Mouse (Mus musculus): ENCODE measurements around the gene Tm7sf2. TPM values are rescaled to one million over a fixed set of nuclear protein-coding genes. Genes with fewer than 3 reads are reported as not detected.
"Not testable (repeated sequence)": the region's sequence is repeated elsewhere in the genome, so short reads cannot be mapped to it uniquely, and the experiment has no call there.

The Tm7sf2 gene
- polyA plus RNA-seq, 1 experiment from 2014 or later, result 26.3 TPM

- whole genome bisulfite sequencing, result under 1% methylated on average over 65 of the region's 65 CpGs
- H3K36me3 ChIP-seq (replicated peaks; ENCODE audit: control insufficient read depth, insufficient read depth, low read depth, low read length), result peaks cover 17% of the 10 kb centered on the region
- no peaks in the 10 kb centered on the region for H3K27me3 ChIP-seq (ENCODE audit: control insufficient read depth, insufficient read depth, low read length)
- peak within 1 kb of the TSS; percentile 92 for H3K9ac ChIP-seq (replicated peaks; ENCODE audit: low read length)
- H3K4me1 ChIP-seq (ENCODE audit: control insufficient read depth, insufficient read depth, low read length), result peaks cover 4% of the 10 kb centered on the region; the same call in 1 of the 2 replicates
- peak within 1 kb of the TSS; percentile 99 for H3K27ac ChIP-seq (replicated peaks; ENCODE audit: low read depth, low read length)
- H3K9me3 ChIP-seq (replicated peaks; ENCODE audit: control insufficient read depth, low read length), result no peaks in the 10 kb centered on the region
- H3K4me3 ChIP-seq (ENCODE audit: low read depth, low read length), result peak within 1 kb of the TSS; percentile 93
- ATAC-seq (replicated peaks; ENCODE audit: insufficient number of reproducible peaks, low FRiP score, low TSS enrichment, low read depth) (peak; percentile 91), DNase-seq (ENCODE audit: low spot score) (peak; percentile 95)
- peak within 1 kb of the TSS; percentile 93 for H3K4me2 ChIP-seq (ENCODE audit: low read depth, low read length)
Measured at GRCm38 (mm10) chr19:6046294-6047153, 21.6 kb downstream of the Tm7sf2 start, which contains the start of gene Syvn1. Gene Syvn1 (plus strand): TSS chr19:6046576.

- 18% methylated on average over 20 of the region's 20 CpGs for WGBS
- DNase-seq (ENCODE audit: low spot score) (no peak), ATAC-seq (replicated peaks; ENCODE audit: insufficient number of reproducible peaks, low FRiP score, low TSS enrichment, low read depth) (peak; percentile 37)
- Histone ChIP-seq H3K27ac (replicated peaks; ENCODE audit: low read depth, low read length) (peak overlapping the region; percentile 72), H3K36me3 (replicated peaks; ENCODE audit: control insufficient read depth, insufficient read depth, low read depth, low read length) (peaks cover 14% of the 10 kb centered on the region), H3K4me3 (ENCODE audit: low read depth, low read length) (peak overlapping the region; percentile 93), H3K4me1 (ENCODE audit: control insufficient read depth, insufficient read depth, low read length) (peaks cover 4% of the 10 kb centered on the region; the same call in 1 of the 2 replicates), H3K4me2 (ENCODE audit: low read depth, low read length) (peak overlapping the region; percentile 50), H3K27me3 (ENCODE audit: control insufficient read depth, insufficient read depth, low read length) (no peaks in the 10 kb centered on the region), H3K9me3 (replicated peaks; ENCODE audit: control insufficient read depth, low read length) (no peaks in the 10 kb centered on the region), H3K9ac (replicated peaks; ENCODE audit: low read length) (peak overlapping the region; percentile 92)
Measured at GRCm38 (mm10) chr19:6045366-6046293, 22.5 kb downstream of the Tm7sf2 start.

DNA sequence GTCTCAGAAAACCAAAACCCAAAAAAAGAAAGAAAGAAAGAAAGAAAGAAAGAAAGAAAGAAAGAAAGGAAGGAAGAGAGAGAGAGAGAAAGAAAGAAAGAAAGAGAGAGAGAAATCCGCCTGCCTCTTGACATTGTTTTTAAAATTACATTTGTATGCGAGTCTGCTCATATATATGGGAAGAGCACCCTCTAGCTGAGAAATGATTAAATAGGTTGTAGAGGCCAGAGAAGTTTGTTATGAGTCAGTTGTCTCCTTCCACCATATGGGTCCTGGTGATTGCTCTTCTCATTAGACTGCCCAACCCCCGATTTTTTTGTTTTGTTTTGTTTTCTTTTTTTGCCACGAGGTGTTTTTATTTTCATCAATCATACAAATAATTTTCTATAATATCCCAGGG lies 24.1 kb downstream of the Tm7sf2 start:
- H3K27me3 ChIP-seq (ENCODE audit: control insufficient read depth, insufficient read depth, low read length); H3K4me1 ChIP-seq (ENCODE audit: control insufficient read depth, insufficient read depth, low read length); H3K36me3 ChIP-seq (replicated peaks; ENCODE audit: control insufficient read depth, insufficient read depth, low read depth, low read length); H3K4me2 ChIP-seq (ENCODE audit: low read depth, low read length); H3K9ac ChIP-seq (replicated peaks; ENCODE audit: low read length); H3K4me3 ChIP-seq (ENCODE audit: low read depth, low read length); H3K9me3 ChIP-seq (replicated peaks; ENCODE audit: control insufficient read depth, low read length); H3K27ac ChIP-seq (replicated peaks; ENCODE audit: low read depth, low read length); ATAC-seq (replicated peaks; ENCODE audit: insufficient number of reproducible peaks, low FRiP score, low TSS enrichment, low read depth): not testable (repeated sequence)
- WGBS, result 71% methylated on average over 4 of the region's 4 CpGs
- peak; percentile 47 for DNase-seq (ENCODE audit: low spot score)

- Histone ChIP-seq H3K4me1 (ENCODE audit: control insufficient read depth, insufficient read depth, low read length) (no peaks in the 10 kb centered on the region), H3K9ac (replicated peaks; ENCODE audit: low read length) (no peak overlapping the region), H3K4me3 (ENCODE audit: low read depth, low read length) (no peak overlapping the region), H3K27me3 (ENCODE audit: control insufficient read depth, insufficient read depth, low read length) (no peaks in the 10 kb centered on the region), H3K9me3 (replicated peaks; ENCODE audit: control insufficient read depth, low read length) (no peaks in the 10 kb centered on the region), H3K36me3 (replicated peaks; ENCODE audit: control insufficient read depth, insufficient read depth, low read depth, low read length) (no peaks in the 10 kb centered on the region), H3K27ac (replicated peaks; ENCODE audit: low read depth, low read length) (no peak overlapping the region), H3K4me2 (ENCODE audit: low read depth, low read length) (no peak overlapping the region)
- DNase-seq (ENCODE audit: low spot score) (no peak), ATAC-seq (replicated peaks; ENCODE audit: insufficient number of reproducible peaks, low FRiP score, low TSS enrichment, low read depth) (no peak)
- WGBS, result 83% methylated on average over 9 of the region's 9 CpGs
Measured at GRCm38 (mm10) chr19:6042293-6042692, 25.9 kb downstream of the Tm7sf2 start.

DNA sequence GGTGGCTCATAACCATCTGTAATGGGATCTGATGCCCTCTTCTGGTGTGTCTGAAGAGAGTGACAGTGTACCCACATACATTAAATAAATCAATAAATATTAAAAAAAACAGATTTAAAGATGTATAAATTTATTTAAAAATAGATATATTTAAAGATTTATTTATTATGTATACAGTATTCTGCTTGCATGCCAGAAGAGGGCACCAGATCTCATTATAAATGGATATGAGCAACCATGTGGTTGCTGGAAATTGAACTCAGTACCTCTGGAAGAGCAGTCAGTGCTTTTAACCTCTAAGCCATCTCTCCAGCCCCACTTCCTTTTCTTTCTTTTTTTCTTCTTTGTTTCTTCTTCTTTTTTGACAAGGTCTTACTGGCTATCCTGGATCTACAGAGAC lies 28.2 kb downstream of the Tm7sf2 start:
- Histone ChIP-seq H3K9ac (replicated peaks; ENCODE audit: low read length) (no peak overlapping the region), H3K4me2 (ENCODE audit: low read depth, low read length) (no peak overlapping the region), H3K27ac (replicated peaks; ENCODE audit: low read depth, low read length) (no peak overlapping the region), H3K9me3 (replicated peaks; ENCODE audit: control insufficient read depth, low read length) (no peaks in the 10 kb centered on the region), H3K36me3 (replicated peaks; ENCODE audit: control insufficient read depth, insufficient read depth, low read depth, low read length) (no peaks in the 10 kb centered on the region), H3K27me3 (ENCODE audit: control insufficient read depth, insufficient read depth, low read length) (no peaks in the 10 kb centered on the region), H3K4me3 (ENCODE audit: low read depth, low read length) (no peak overlapping the region), H3K4me1 (ENCODE audit: control insufficient read depth, insufficient read depth, low read length) (no peaks in the 10 kb centered on the region)
- no peak for DNase-seq (ENCODE audit: low spot score)
- ATAC-seq (replicated peaks; ENCODE audit: insufficient number of reproducible peaks, low FRiP score, low TSS enrichment, low read depth), result no peak

- H3K36me3 ChIP-seq (replicated peaks; ENCODE audit: control insufficient read depth, insufficient read depth, low read depth, low read length), result no peaks in the 10 kb centered on the region
- H3K4me2 ChIP-seq (ENCODE audit: low read depth, low read length), result no peak overlapping the region
- no peaks in the 10 kb centered on the region for H3K4me1 ChIP-seq (ENCODE audit: control insufficient read depth, insufficient read depth, low read length)
- no peak for ATAC-seq (replicated peaks; ENCODE audit: insufficient number of reproducible peaks, low FRiP score, low TSS enrichment, low read depth)
- H3K27me3 ChIP-seq (ENCODE audit: control insufficient read depth, insufficient read depth, low read length), result no peaks in the 10 kb centered on the region
- no peak overlapping the region for H3K9ac ChIP-seq (replicated peaks; ENCODE audit: low read length)
- no peak overlapping the region for H3K4me3 ChIP-seq (ENCODE audit: low read depth, low read length)
- WGBS, result 85% methylated on average over 7 of the region's 7 CpGs
- H3K27ac ChIP-seq (replicated peaks; ENCODE audit: low read depth, low read length), result no peak overlapping the region
- DNase-seq (ENCODE audit: low spot score), result no peak
- no peaks in the 10 kb centered on the region for H3K9me3 ChIP-seq (replicated peaks; ENCODE audit: control insufficient read depth, low read length)
Measured at GRCm38 (mm10) chr19:6038326-6038725, 29.8 kb downstream of the Tm7sf2 start.

DNA sequence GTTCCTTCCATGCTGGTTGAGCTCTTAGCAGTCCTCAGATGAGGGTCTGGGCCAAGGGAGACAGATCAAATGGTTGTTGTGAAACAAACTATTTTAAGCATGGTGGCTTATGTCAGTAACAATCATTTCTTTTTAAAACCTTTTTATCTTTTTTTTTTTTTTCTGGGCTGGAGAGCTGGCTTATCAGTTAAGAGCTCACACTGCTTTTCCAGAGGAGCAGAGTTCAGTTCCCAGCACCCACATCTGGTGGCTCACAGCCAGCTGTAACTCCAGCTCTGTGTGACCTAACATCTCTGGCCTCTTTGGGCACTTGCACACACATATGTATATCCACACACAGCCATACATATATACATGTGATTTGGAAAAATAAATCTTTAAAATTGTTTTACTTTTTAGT lies 30.5 kb downstream of the Tm7sf2 start:
- DNase-seq (ENCODE audit: low spot score) (no peak), ATAC-seq (replicated peaks; ENCODE audit: insufficient number of reproducible peaks, low FRiP score, low TSS enrichment, low read depth) (no peak)
- Histone ChIP-seq H3K9ac (replicated peaks; ENCODE audit: low read length) (no peak overlapping the region), H3K9me3 (replicated peaks; ENCODE audit: control insufficient read depth, low read length) (no peaks in the 10 kb centered on the region), H3K36me3 (replicated peaks; ENCODE audit: control insufficient read depth, insufficient read depth, low read depth, low read length) (no peaks in the 10 kb centered on the region), H3K4me1 (ENCODE audit: control insufficient read depth, insufficient read depth, low read length) (no peaks in the 10 kb centered on the region), H3K4me2 (ENCODE audit: low read depth, low read length) (no peak overlapping the region), H3K4me3 (ENCODE audit: low read depth, low read length) (no peak overlapping the region), H3K27me3 (ENCODE audit: control insufficient read depth, insufficient read depth, low read length) (no peaks in the 10 kb centered on the region), H3K27ac (replicated peaks; ENCODE audit: low read depth, low read length) (no peak overlapping the region)

All from embryonic facial prominence, embryonic 11.5 days (tissue).